Mouse (Mus musculus): ENCODE results near the gene Zfp335. TPM values are rescaled to one million over a fixed set of nuclear protein-coding genes. Genes with fewer than 3 reads are reported as not detected.
"Not testable (repeated sequence)": the region's sequence is repeated elsewhere in the genome, so short reads cannot be mapped to it uniquely, and the experiment has no call there.

Gene Zfp335
- total RNA-seq, 2 experiments from 2014 or later: 23.8 to 29.7 TPM

GRCm38 (mm10) chr2:164892696-164893216, 18.8 kb downstream of the Zfp335 start:
- no peak for DNase-seq

GRCm38 (mm10) chr2:164891908-164892695, 19.5 kb downstream of the Zfp335 start:
- no peak for DNase-seq

- no peak for DNase-seq
Measured at GRCm38 (mm10) chr2:164891056-164891834, 20.3 kb downstream of the Zfp335 start.

GRCm38 (mm10) chr2:164890411-164891049, 21.0 kb downstream of the Zfp335 start:
- no peak for DNase-seq

GRCm38 (mm10) chr2:164889960-164890359, 21.6 kb downstream of the Zfp335 start:
- DNase-seq: no peak

GRCm38 (mm10) chr2:164888996-164889395, 22.6 kb downstream of the Zfp335 start:
- DNase-seq: no peak

- no peak for DNase-seq
Measured at GRCm38 (mm10) chr2:164886617-164887016, 24.9 kb downstream of the Zfp335 start.

GRCm38 (mm10) chr2:164885788-164886187, 25.8 kb downstream of the Zfp335 start:
- peak; percentile 85 for DNase-seq

GRCm38 (mm10) chr2:164882619-164883018, 28.9 kb downstream of the Zfp335 start:
- DNase-seq: no peak

GRCm38 (mm10) chr2:164879568-164880277, 31.8 kb downstream of the Zfp335 start:
- peak; percentile 93 for DNase-seq

- DNase-seq: peak; percentile 88 to 90
Measured at GRCm38 (mm10) chr2:164879228-164879567, 32.4 kb downstream of the Zfp335 start, which contains the start of gene Pcif1. TSS of gene Pcif1 (plus strand) at chr2:164879304.

GRCm38 (mm10) chr2:164878509-164879227, 32.9 kb downstream of the Zfp335 start:
- no peak for DNase-seq

GRCm38 (mm10) chr2:164877376-164878215, 34.0 kb downstream of the Zfp335 start:
- DNase-seq: not testable (repeated sequence)

GRCm38 (mm10) chr2:164875648-164876047, 35.9 kb downstream of the Zfp335 start:
- DNase-seq: not testable (repeated sequence)

GRCm38 (mm10) chr2:164874239-164874769, 37.3 kb downstream of the Zfp335 start:
- DNase-seq: no peak

GRCm38 (mm10) chr2:164873621-164874020, 37.9 kb downstream of the Zfp335 start:
- DNase-seq: no peak

GRCm38 (mm10) chr2:164871602-164872303, 39.8 kb downstream of the Zfp335 start:
- DNase-seq: no peak

- no peak for DNase-seq
Measured at GRCm38 (mm10) chr2:164868491-164868890, 43.1 kb downstream of the Zfp335 start.

GRCm38 (mm10) chr2:164867566-164867965, 44.0 kb downstream of the Zfp335 start:
- DNase-seq: no peak

Measured in layer of hippocampus, postnatal 36 days (tissue).